Mouse (Mus musculus) spleen, postnatal 10 days (tissue): ENCODE results near the gene Dand5.

Source experiments
- DNase-seq, 2 experiments: peaks; one replicate each; pipeline ENCODE4 v3.0.0; 2021 to 2022; ENCODE audit warnings: low spot score in 2 of 2

The Dand5 gene

DNA sequence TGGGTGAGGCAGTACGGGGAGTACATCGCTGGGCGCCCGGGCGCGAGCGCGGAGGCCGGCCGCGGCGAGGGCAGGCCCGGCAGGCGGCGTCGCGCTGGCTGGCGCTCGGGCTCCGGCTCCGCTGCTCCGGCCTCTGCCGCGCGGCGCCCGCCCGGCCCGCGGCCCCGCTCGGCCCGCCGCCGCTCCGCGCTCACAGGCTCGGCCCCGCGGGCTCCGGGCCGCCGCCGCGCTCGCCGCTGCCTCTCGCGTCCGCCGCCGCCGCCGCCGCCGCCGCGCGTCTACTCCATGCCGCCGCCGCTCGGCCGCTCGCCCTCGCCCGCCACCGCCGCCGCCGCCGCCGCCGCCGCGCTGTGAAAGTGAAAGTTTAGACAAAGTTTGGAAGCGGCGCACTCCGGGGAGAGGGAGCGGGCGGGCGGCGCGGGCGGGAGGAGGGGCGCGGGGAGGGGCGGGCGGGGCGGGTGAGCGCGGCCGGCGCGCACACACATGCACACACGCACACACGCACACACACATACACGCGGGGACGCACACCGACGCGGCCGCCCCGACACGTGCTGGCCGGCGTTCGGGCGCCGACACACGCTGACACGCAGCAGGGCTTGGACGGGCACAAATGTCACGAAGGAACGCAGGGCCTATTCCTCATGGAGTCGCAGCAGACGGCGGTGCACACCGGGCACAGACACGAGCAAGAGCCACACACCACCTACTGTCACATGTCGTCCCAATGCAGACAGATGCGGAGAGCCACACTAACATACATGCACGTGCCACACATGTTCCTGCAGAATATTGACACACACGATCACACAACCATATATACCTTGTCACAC lies 22.4 kb downstream of the Dand5 start, which contains the start of gene Nfix:
TSS of gene Nfix (minus strand) at position 346 of the 833 bp plus-strand sequence.
- peak; percentile 55 to 78 for DNase-seq

DNA sequence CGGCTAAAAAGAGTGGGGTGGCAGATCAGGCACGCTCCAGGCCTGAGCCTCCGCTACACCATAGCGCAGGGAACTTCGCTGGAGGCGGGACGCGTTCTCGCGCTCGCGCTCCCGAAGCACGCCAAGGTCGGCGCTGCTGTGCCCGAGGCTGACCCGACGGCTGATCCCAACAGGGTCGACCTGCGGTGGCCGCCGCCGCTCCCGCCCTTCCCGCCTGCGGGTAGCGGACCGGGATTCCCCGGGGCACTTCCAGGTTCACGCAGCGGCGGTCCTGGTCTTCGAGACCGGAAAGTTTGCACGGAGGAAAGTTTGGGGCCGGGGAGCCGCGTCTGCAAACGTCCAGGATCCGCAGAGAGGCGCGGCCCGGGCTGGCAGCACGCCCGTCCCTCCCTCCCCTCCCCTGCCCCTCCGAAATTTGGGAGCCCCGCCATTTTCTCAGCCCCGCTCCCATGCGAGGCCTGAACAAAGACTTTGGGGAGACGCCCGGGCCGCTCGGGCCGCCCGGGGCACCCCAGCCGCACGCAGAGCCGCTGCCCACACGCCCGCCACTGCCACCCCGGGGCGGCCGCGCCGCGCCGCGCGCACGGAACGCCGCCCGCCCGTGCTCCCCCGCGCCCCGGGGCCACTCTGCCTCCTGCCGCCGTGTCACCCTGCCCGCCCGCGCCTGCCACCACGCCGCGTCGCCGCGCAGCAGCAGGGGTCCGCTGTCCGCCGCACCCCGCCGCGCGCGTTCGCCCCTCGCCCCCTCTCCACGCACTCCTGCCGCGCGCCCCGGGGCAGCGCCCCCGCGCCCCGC lies 23.3 kb downstream of the Dand5 start:
- peak; percentile 73 to 75 for DNase-seq

GRCm38 (mm10) chr8:84798446-84799135 lies 24.0 kb downstream of the Dand5 start:
- DNase-seq = no peak

DNA sequence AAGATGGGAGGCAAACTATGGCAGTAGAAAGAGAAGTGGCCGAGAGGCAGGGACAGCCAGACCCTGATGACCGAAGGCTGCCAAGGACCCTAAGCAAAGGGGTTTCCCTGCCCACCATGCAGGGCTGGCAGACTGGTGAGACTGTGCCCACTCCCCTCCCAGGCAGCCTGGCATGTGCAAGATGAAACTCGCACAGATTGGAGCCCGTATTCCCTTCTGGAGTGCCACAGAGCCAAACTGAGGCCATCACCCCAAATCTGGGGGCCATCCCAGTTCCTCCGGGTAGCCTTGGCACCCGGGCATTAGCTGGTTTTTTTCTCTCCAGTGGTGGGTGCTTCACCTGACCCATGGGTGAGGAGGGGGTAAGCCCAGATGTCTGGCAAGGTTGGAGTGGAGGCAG lies 24.7 kb downstream of the Dand5 start:
- no peak for DNase-seq

DNA sequence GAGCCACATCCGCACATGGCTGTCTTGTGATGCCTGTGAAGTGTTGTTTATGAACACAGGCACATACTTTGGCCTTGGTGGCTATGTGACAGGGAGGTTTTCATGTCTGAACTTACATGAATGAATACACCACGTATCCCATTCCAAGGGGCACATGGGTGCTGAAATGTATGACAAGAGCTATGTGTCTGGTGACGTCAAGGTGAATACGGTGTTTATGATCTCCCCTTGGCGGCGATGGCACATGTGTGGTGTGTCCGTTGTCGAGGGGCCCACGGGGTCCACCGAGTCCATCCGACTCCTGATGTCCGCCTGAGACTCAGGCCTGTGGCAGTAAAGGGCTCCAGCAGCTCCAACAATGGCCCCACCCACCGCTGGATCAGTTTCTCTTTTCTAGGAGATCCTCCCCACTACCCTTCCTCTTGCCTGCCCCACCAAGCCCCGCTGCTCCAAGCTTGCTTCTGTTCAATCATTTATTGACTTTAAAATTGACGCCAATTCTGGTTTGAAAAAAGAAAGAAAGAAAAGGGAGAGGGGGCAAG lies 25.3 kb downstream of the Dand5 start:
- no peak for DNase-seq

DNA sequence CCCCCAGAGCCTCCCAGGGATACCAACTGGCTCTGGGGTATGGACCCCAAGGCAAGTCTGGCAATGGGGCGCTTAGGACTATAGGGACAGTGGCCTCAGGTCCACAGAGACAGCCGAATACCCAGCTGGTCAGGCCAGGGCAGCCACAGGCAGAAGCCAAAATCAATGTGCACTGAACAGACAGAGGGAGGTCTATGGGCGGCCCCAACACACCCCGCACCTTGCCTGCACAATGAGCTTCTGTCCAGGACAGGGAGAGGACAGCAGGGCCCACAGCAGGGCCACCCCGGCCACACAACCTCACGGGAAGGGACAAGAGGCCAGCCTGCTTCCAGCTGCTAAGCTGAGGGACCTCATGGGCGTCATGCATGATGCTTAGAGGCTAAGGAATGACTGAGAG lies 28.1 kb downstream of the Dand5 start:
- DNase-seq = no peak

DNA sequence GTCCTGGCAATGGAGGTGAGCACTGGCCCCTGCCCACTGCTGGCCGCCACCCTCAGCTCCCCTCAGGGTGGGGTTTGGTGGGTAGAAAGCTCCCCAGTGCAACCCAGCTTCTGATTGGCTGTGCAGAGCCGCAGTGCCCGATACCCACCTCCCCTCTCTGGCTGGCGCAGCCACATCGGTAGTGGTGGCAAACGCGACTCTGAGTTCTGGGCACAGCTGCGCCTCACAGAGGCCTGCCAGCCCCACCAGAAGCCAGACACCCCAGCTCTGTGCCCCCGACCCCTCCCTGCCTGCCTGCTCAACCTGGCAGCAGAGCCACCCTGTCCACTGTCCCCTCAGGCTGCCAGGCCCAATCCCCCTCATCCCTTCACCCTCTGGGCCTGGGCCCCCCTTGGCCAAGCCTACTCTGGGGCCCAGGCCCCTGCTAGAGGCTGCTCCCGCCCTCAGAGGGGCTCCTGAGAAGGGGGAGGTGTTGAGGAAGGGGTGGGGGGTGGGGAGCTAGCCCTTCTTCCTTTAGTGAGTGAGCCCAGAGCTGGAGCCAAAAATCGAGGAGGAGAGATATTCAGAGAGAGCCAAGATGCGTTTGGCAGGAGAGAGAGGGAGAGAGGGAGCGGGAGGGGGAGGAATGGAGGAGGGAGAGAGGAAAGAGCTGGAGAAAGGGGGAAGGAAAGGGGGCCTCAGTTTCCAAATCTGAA lies 28.7 kb downstream of the Dand5 start:
- DNase-seq = no peak

DNA sequence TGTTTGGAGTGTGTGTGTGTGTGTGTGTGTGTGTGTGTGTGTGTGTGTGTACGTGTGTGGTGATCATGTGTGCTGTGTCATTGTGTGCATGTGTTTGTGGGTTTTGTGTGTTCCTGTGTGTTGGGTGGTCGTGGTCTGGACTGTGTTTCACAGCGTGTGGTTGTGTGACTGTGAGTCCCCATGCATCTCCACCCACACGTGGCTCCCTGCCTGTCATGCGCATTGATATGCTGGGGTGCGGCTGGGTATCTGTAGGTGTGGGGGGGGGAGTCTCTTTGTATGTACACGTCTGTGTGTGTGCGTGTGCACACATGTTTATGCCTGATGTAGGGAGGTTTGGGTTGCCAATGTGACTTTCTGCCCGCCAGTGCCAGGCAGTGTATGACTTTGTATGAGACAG lies 29.5 kb downstream of the Dand5 start:
- no peak for DNase-seq

GRCm38 (mm10) chr8:84792429-84792947 lies 30.1 kb downstream of the Dand5 start:
- DNase-seq = no peak

DNA sequence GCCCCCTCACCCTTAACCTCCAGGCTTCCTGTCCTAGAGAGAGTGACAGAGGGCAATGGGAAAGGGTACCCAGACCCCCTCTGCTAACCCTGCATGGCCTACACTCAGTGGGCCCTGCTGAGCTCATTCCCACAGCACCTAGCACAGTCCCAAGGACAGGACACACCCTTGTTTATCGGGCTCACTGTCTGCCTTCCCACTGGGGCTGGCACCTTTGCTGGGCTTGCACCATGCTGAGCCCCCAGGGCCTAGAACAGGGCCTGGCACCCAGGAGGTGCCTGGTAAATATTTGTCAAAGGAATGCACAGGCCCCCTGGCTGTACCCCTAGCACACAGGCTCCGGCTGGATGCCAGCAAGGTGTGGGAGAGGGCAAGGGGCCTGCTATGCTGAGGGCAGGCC lies 32.1 kb downstream of the Dand5 start:
- DNase-seq = no peak

GRCm38 (mm10) chr8:84789855-84790486 lies 32.7 kb downstream of the Dand5 start:
- no peak for DNase-seq

DNA sequence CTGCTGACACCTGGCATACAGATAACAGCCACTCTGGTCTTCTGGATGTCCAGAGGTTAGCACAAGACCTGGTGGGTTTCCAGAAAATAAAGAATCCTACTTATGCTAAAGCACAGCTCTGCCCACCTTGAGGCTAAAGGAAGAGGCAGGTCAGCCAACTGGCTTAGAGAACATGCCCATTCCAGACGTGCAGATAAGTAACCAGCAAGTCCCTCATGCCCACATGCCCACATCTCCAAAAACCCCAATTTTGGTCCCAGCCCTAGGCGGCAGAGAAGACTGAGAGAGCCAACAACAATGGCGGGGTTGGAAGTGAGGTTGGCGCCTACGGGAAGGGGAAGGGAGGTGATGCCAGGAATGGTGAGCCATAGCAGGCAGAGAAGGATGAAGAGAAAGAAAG lies 33.3 kb downstream of the Dand5 start:
- DNase-seq = no peak

GRCm38 (mm10) chr8:84788896-84789295 lies 33.7 kb downstream of the Dand5 start:
- no peak for DNase-seq

- DNase-seq = no peak
Measured at GRCm38 (mm10) chr8:84787523-84788302, 34.9 kb downstream of the Dand5 start.

GRCm38 (mm10) chr8:84786801-84787467 lies 35.7 kb downstream of the Dand5 start:
- DNase-seq = no peak

GRCm38 (mm10) chr8:84785756-84786677 lies 36.6 kb downstream of the Dand5 start:
- DNase-seq = no peak

DNA sequence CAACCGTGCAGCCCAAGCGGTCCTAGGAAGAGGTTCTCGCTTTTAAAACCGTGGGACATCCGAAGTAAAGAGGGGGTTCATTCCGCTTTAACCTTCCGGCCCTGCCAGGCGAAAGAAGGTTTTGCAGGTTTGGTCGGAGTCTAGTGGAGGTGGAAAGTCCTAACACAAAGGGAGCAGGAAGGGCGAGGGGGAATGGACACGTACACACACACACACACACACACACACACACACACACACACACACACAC lies 37.2 kb downstream of the Dand5 start:
- DNase-seq = no peak

- DNase-seq = no peak
Measured at GRCm38 (mm10) chr8:84784681-84785505, 37.7 kb downstream of the Dand5 start.
